Mouse (Mus musculus) neutrophil, adult 83 days (primary cell): ENCODE data around the gene Olfr1432. TPM values are rescaled to one million over a fixed set of nuclear protein-coding genes. Genes with fewer than 3 reads are reported as not detected.

Experiments used
- total RNA-seq, 2 experiments: library from RNA; stranded (reverse); gene quantifications; one replicate each; pipeline ENCODE4 v1.2.4; 2023

The Olfr1432 gene
- not detected for total RNA-seq

DNA sequence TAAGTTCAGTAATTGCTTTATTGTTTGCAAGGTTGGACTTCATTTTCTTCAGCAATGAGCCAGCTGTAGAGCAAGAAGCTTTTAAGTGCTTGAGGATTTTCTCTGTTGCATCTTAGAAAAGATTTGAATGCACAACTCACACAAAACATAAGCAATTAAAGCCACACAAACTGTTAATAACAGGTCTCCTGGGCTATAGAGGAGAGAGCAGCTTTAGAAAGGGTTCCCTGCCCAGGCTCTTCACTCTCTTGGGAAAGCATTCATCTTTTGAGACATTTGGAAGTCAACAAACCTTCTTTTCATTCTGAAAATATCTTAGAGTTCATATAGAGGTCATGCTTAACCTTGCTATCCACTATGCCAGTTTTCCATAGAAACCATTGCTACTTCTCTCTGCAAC, at the start of gene Olfr1432:
Gene Olfr1432 (minus strand): TSS at position 101 of the 400 bp plus-strand sequence.

DNA sequence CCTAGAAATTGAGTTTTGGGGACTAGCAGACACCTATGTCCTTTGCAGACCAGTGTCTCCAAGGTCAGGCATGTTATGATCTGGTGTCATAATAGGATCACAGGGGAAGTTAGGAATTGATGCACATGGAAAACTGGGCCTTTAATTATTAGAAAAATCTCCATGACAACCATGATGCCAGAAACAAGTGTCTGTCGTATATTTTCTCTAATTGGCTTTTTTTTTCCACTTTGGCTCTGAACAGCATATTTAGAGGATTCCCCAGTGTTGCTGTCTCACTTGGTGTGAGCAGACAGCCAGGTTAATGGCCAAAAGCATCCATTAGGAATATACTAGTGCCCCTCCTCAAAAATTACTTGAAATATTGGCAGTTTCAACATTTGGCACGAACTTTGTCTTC, 47.2 kb upstream of the Olfr1432 start, which contains the start of gene Olfr1434:
Gene Olfr1434 (plus strand): TSS at position 301 of the 400 bp plus-strand sequence.

DNA sequence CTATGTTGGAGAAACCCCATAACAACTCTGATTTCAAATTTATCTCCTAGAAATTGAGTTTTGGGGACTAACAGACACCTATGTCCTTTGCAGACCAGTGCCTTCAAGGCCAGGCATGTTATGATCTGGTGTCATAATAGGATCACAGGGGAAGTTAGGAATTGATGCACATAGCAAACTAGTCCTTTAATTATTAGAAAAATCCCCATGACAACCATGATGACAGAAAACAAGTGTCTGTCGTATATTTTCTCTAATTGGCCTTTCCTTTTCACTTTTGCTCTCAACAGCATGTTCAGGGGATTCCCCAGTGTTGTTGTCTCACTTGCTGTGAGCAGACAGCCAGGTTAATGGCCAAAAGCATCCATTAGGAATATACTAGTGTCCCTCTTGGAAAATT, 28.3 kb upstream of the Olfr1432 start, which contains the start of gene Olfr235:
Gene Olfr235 (plus strand): TSS at position 301 of the 400 bp plus-strand sequence.

DNA sequence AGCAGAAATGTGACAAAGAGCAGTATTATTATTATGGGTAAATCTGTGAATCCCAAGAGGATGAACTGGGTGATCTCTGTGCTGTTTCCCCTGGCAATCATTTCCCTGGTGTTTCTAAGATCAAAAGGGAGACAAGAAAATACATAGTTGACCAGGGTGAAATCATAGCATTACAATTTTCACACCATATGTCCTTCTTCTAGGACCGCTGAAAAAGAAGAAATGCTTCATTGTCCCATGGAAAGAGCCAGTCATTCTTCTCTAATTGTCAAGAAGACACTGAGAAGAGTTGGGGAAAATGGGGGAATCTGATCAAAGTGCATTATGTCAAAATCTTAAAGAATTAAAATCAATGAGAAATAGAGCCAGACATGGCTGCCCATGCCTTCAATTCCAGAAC, 9.2 kb upstream of the Olfr1432 start, which contains the start of gene Olfr262:
Gene Olfr262 (minus strand): TSS at position 101 of the 400 bp plus-strand sequence.

DNA sequence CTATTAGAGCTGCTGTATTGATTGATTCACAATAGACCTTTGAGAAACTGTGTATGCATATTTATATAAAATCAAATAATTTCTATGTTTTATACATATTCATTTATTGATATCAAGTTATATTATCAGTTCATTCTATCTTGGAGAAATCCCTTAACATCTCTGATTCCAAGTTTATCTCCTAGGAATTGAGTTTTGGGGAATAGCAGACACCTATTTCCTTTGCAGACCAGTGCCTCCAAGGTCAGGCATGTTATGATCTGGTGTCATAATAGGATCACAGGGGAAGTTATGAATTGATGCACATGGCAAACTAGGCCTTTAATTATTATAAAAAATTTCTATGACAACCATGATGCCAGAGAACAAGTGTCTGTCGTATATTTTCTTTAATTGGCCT, 32.1 kb downstream of the Olfr1432 start, which contains the start of gene Olfr1431:
Gene Olfr1431 (plus strand): TSS at position 301 of the 400 bp plus-strand sequence.

Other genes with a start within 250 kb of the Olfr1432 start
- gene Olfr1423, start 191.3 kb downstream of the Olfr1432 start, total RNA-seq = not detected
- not detected for gene Olfr1424, start 169.9 kb downstream of the Olfr1432 start, total RNA-seq
- not detected for gene Olfr1425, start 154.9 kb downstream of the Olfr1432 start, total RNA-seq
- gene Olfr1426, start 140.6 kb downstream of the Olfr1432 start, total RNA-seq = not detected
- gene Olfr1427, start 129.3 kb downstream of the Olfr1432 start, total RNA-seq = not detected
- not detected for gene Olfr1428, start 116.7 kb downstream of the Olfr1432 start, total RNA-seq
- not detected for gene Olfr76, start 109.4 kb downstream of the Olfr1432 start, total RNA-seq
- gene Olfr1555-ps1, start 62.5 kb downstream of the Olfr1432 start, total RNA-seq = not detected
- gene Olfr1431, start 32.0 kb downstream of the Olfr1432 start, total RNA-seq = not detected
- gene Olfr262, start 9.1 kb upstream of the Olfr1432 start, total RNA-seq = not detected
- not detected for gene Olfr235, start 28.4 kb upstream of the Olfr1432 start, total RNA-seq
- not detected for gene Olfr1434, start 47.3 kb upstream of the Olfr1432 start, total RNA-seq
- gene Olfr1436, start 66.5 kb upstream of the Olfr1432 start, total RNA-seq = not detected
- gene Olfr1437, start 92.5 kb upstream of the Olfr1432 start, total RNA-seq = not detected
- gene Olfr1438-ps1, start 103.3 kb upstream of the Olfr1432 start, total RNA-seq = not detected
- gene Olfr1440, start 154.7 kb upstream of the Olfr1432 start, total RNA-seq = not detected
- not detected for gene Olfr1441, start 184.8 kb upstream of the Olfr1432 start, total RNA-seq
- not detected for gene Pfpl, start 195.3 kb upstream of the Olfr1432 start, total RNA-seq
- gene Mpeg1, start 228.2 kb upstream of the Olfr1432 start, total RNA-seq = 100 to 1,000 TPM; 738 to 792 TPM